Mouse (Mus musculus) kidney, embryonic 14.5 days (tissue): ENCODE results near the gene Ube2i. TPM values are rescaled to one million over a fixed set of nuclear protein-coding genes. Genes with fewer than 3 reads are reported as not detected.

Source experiments
- microRNA-seq: library from miRNA; unstranded; fragments of <30 nt; microRNA quantifications from one replicate; pipeline ENCODE4, GENCODE M21; 2016
- polyA plus RNA-seq: library from polyadenylated mRNA; unstranded; fragments of >200 nt; fragmentation: Nextera tagmentation; extraction: Ambion mirVana; gene quantifications from 2 replicates; pipeline ENCODE4 v1.2.1, GENCODE M21; 2014

Ube2i gene
- polyA plus RNA-seq, 1 experiment from 2014 or later: 744 TPM

Small RNAs within 50 kb of the gene (microRNA-seq; reads per million reads assigned to microRNA genes)
- gene Mir3547: 0.84 reads per million

Other genes starting within 250 kb of the Ube2i start
- gene Tmem204, start 191.0 kb downstream of the Ube2i start, polyA plus RNA-seq: 15.9 and 18.4 TPM in 2 replicates
- 34.9 and 44.8 TPM in 2 replicates for gene Telo2, start 158.7 kb downstream of the Ube2i start, polyA plus RNA-seq
- not detected in 2 replicates for gene Ptx4, start 153.9 kb downstream of the Ube2i start, polyA plus RNA-seq
- 10.3 and 21.4 TPM in 2 replicates for gene Clcn7, start 141.2 kb downstream of the Ube2i start, polyA plus RNA-seq
- not detected in 2 replicates for gene Ccdc154, start 112.2 kb downstream of the Ube2i start, polyA plus RNA-seq
- gene Gm38655, start 99.2 kb downstream of the Ube2i start, polyA plus RNA-seq: not detected in 2 replicates
- gene BC003965, start 90.1 kb downstream of the Ube2i start, polyA plus RNA-seq: 32.8 and 39.7 TPM in 2 replicates
- 4.0 and 4.1 TPM in 2 replicates for gene Unkl, start 86.2 kb downstream of the Ube2i start, polyA plus RNA-seq
- gene Gnptg, start 34.5 kb downstream of the Ube2i start, polyA plus RNA-seq: 33.8 and 41.5 TPM in 2 replicates
- 48.9 and 51.4 TPM in 2 replicates for gene Tsr3, start 34.5 kb downstream of the Ube2i start, polyA plus RNA-seq
- 0.76 and 1.9 TPM in 2 replicates for gene Baiap3, start 18.3 kb downstream of the Ube2i start, polyA plus RNA-seq
- not detected in 2 replicates for gene Prss34, start 23.8 kb upstream of the Ube2i start, polyA plus RNA-seq
- not detected in 2 replicates for gene Prss28, start 34.0 kb upstream of the Ube2i start, polyA plus RNA-seq
- not detected in 2 replicates for gene Prss29, start 44.0 kb upstream of the Ube2i start, polyA plus RNA-seq
- gene Tpsab1, start 70.9 kb upstream of the Ube2i start, polyA plus RNA-seq: 0.27 and 0.39 TPM in 2 replicates
- gene Tpsb2, start 91.7 kb upstream of the Ube2i start, polyA plus RNA-seq: 0.30 and 0.57 TPM in 2 replicates
- 0.49 TPM in 1 of 2 replicates, not detected in the other for gene Tpsg1, start 94.7 kb upstream of the Ube2i start, polyA plus RNA-seq
- 3.0 and 4.0 TPM in 2 replicates for gene Cacna1h, start 159.2 kb upstream of the Ube2i start, polyA plus RNA-seq
- gene Tekt4, start 180.0 kb upstream of the Ube2i start, polyA plus RNA-seq: not detected in 2 replicates
- gene Sstr5, start 222.7 kb upstream of the Ube2i start, polyA plus RNA-seq: not detected in 2 replicates